Mouse (Mus musculus) brain, embryonic 18.5 days (tissue): ENCODE results near the gene Pakap.

Experiments used
- DNase-seq: peaks from one replicate; pipeline ENCODE4 v3.0.0-alpha.2; 2012; ENCODE audit warnings: low read depth, low spot score

The Pakap gene

DNA sequence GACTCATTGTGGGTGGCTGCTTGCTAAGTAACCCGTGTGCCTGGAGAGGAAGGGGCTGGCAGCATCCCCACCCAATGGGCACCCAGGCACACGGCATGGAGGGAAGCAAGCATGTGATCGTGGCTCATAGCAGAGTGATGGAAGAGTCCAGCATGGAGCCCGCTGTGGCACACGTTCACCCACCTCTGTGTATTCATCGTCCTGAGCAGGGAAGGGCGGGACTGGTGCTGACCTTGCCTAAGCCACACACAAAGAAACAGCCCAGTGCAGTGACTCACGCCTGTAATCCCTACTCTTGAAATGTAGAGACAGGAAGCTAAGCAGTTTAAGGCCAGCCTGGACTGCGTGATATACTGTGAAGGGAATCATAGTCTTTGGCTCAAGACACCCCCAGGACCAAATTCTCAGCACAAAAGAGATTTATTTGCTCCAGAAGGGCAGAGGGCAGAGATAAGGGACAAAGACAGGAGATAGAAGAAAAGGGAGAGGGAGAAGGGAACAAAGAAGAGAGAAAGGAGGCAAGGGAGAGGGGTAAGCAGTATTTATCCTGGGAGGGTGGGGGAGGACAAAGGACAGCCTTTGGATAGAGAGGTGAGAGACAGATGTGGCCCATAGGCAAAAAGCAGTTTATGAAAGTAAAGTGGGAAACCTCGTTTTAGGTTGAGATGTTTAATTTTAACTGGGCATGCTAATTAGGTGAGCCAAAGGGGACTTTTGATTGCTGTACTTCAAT, 230.5 kb downstream of the Pakap start:
- DNase-seq = no peak

DNA sequence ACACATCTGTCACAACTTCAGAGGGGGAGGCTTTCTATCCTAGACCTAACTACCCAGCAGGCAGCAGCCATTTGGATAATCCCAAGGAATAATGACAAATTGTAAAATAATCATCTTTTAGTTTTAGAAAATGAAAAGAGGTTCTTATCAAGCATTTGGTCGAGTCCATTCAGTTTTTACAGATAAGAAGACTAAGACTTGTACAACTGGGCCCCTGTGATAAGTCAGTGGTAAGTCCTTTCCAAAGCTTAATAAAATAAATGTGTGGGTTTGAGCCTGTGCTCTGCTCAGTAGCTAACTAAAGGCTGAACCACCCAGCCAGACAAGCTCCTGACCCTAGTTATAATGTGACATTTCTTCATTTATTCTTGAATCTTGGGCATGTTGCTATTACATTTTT, 231.3 kb downstream of the Pakap start:
- no peak for DNase-seq

DNA sequence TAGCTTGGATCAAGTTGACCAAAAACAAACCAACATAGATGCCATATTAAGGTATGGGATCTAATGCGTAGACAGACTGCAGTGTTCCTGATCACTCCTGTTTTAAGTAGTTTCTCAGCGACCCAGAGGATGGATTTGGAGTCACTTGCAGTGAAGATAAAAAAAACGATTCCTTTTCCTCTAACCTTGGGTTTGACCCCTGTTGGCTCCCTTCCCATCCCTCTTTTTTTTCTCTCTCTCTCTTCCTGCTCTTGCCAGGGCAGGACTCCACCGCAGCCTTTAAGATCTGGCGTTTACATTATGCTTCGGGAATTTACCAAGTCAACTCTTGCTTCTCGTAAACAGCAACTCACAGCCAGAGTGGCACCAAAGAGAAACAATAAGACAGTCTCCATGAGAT, 233.3 kb downstream of the Pakap start:
- DNase-seq = no peak

DNA sequence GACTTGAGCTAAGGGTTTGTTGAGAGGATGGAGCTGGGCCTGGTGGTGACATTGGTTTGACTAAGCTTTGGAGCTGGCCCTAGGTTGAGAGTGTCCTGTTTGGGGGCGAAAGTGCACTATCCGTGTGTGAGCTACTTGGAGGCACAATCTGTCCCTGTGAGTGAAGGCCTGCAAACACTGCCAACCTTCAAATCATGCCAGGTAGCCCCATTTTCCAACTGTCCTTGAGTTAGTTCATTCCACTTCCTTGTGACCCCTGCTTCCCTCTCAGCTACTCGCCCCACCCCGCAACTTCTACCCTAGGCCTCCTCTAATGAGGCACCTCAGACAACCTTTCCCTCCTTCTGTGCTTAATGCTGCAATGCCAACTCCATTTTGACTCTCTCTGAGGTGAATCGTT, 234.0 kb downstream of the Pakap start:
- DNase-seq = no peak

DNA sequence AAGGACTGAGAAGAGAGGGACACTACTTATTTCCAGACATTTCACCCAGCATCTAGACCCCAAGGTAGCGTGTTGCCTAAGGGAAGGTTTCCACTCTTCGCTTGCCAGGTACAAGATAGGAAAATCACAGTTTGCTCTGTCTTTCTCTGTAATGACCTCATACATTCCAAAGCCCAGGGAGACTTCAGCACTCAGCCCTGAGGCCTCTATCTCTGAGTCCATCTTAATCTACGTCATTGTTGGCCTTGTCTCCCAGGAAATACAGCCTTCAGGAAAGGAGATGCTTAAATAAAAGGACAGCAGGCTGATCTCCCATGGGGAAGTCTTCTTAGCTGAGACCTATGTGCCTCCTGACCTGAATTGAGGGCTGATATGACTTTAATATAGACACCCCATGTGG, 234.4 kb downstream of the Pakap start:
- DNase-seq = no peak

DNA sequence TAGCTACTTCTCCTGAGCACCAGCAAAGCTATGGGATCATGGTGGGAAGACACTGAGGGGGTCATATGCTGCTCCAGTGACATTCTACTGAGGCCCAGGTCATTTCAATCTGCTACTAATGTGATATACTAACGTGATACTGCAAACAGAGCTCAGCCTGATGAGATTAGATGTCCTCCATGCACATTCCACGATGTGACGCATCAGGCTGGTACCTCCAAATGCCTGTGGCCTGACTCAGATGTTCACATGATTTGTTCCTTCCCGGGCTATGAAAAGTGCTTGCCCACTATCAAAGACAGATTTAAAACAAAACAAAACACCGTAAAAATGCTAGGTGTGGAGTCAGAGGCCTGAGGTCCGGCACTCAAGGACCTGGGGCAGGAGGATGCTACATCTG, 236.9 kb downstream of the Pakap start:
- DNase-seq = no peak

DNA sequence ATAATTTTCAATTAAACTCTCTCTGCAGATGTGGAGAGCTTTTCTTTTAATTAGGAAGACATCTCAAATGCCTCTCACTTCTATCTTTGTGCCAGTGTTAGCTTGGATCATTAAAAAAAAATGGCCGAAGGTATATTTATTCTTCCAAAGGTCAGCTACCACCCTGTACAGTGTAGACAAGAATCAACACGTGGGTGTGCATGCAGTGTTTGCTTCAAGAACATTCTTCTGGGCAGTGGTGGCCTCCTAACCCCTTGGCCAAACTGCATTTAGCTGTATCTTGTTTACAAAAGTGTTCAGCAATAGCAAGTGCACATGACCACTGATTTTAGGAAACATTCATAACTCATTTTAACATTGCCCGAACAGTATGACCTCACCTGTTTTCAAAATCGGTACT, 241.5 kb downstream of the Pakap start:
- no peak for DNase-seq

DNA sequence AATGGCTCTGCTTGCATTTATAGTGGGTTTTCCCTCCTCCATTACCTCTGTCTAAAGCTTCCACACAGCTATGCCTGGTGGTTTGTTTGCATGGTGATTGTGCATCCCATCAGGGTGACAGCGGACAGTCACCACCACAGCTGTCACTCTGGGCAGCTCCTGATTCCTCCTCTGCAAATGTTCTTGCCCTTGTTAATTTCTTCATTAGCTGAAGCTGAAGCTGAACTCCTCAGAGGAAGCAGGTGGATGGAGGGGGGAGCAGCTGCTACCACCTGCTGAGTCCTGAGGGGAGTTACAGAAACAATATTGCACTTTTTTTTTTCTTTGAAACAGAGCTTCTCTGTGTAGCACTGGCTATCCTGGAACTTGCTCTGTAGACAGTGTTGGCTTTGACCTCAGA, 244.1 kb downstream of the Pakap start:
- DNase-seq = no peak

DNA sequence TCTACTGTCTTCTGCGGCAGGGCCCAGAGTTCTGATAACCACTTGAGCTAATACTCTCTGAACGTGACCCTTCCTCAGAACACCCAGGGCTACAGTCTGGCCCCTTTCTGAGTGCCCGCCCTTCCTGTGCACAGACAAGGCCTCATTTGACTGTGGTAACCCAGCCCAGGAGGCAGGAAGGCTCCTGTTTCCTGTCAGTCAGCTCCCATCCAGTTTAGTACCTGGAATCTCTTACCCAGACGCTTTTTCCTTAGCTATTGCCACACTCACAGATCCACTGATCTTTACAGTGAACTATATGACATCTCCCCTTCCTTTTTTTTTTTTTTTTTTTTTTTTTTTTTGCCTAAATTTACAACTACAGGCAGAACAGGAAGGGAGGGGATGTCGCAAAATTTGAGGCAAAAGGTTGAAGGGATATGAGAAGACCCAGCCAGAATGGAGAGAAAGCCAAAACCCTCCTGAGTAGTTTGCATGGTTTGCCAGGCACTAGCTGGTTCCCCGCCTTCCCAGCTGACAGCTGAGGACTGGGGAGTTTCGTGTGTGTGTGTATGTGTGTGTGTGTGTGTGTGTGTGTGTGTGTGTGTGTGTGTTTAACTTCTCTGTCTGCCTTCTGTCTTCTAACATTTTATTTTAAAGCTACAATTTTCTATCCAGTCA, 245.1 kb downstream of the Pakap start:
- DNase-seq = no peak

DNA sequence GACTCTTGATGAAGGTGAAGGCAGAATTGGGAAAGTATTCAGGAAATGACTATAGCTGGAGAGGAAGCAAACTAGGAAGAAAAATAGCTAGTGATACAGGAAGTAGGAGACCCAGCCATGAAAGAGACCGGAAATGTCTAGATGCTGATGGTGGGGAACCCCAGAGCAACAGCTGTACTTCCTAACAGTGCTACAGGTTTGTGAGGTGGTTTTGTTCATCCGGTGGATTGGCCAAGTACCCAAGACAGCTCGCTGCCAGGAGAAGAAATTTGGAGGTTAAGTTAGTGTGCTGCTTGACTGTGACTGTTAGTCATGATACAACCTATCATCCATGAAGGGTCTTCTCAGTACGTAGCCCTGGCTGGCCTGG, 245.6 kb downstream of the Pakap start:
- DNase-seq = no peak

DNA sequence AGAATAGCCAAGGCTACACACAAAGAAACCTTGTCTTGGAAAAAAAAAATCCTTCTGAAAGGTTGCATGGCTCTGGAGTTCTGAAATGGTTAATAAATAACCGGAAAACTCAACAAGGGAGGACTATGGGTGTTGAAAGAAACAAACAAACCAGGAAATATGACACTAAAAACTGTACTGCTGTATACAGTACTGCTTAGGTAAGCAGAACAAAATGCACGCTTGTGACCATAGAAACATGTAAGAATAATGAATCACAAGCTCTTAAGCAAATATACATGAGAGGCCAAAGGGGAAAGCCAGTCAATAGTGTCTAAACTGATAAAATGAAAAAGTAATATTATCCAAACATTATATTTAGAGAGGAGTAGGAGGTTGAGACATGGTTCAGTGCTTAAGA, 247.4 kb downstream of the Pakap start:
- no peak for DNase-seq

DNA sequence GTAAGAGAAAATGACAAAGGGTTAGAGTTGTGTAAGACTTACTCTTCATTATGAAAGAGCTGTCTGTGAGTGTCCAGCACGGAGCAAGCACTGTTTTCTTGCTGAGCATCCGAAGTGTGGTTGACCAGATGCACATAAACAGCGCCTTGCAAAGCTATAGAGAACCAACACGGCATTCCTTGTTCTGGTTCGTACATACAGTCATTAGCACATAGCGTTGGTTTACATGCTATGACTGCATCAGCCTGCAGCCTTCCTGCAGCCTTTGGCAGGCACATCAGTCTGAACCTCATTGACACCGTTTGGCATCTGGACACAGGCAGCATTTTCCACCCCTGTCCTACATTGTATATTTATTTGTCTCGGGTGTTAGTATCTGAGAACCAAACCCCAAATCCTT, 248.2 kb downstream of the Pakap start:
- no peak for DNase-seq

DNA sequence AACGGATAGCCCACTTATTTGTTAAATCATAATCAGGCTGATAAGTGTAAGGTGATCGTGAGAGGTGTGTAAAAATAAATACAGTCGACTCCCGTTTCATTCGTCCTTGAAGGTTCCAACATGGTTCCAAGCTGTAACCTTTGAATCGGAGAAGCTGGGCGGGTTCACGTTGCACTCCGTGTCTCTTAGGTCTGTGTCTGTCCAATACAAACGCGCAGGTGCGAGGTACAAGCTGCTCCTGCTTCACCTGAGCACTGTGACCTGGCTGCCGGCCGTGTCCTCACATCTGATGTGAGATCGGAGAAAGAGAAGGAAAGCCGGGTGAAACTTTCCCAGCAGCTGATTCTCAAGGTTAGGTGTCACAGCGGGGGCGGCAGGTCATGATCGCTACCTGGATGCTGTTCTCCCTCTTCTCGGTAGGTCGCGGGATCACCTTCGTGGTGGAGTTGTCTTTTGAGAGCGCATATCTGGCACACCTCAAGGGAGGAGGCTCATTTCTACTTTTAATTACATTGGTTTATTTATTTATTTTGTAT, 252.9 kb downstream of the Pakap start:
- DNase-seq = no peak

DNA sequence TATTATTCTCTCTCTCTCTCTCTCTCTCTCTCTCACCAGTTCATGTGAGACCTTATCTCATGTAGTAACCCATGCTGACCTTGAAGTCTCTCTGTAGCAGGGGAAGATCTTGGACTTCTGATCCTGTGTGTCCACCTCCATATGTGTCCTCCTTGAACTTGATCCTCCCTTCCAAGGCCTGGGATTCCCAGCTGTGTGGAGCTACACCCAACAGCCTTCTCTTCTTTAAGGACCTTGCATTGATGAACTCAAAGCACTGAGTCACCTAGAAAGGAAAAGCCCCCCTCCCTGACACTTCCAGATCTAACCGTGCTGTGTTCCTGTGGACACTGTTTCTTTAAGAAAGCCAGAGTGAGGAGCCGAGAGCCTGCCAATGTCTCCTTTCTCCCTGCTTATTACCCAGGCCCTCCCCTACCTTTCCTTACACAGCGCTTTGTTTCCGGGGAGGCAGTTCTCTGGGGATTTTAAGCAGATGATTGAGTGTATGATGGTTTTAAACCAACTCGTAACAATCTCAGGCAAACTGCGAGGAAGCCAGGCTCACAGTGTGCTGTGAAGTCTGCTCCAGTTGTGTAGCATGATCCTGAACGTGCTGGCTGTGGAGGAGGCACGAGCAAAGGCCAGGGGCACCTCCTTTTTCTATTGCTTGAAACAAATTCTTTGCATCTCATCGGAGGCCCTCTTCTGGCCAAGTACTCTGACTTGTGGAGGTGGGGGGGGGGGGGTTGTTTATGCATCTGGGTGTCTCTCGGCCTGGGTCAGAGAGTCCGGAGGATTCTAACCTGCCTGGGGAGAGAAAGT, 253.8 kb downstream of the Pakap start:
- DNase-seq = peak; percentile 18

DNA sequence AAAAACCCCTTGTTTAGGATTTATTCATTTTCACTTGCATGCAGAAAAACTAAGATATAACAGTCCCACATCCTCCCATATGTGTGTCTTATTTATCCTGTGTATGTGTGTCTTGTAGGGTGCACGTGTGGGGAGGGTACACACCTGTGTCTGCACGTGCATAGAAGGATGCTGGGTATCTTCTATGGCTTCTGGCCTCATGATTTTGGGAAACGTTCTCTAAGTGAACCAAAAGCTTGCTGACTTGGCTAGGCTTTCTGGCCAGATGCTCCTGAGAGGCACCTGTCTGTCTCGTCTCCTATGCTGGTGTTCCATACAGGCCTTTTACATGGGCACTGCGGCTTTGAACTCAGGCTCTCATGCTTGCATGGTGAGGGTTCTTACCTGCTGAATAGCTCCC, 254.7 kb downstream of the Pakap start:
- DNase-seq = no peak

DNA sequence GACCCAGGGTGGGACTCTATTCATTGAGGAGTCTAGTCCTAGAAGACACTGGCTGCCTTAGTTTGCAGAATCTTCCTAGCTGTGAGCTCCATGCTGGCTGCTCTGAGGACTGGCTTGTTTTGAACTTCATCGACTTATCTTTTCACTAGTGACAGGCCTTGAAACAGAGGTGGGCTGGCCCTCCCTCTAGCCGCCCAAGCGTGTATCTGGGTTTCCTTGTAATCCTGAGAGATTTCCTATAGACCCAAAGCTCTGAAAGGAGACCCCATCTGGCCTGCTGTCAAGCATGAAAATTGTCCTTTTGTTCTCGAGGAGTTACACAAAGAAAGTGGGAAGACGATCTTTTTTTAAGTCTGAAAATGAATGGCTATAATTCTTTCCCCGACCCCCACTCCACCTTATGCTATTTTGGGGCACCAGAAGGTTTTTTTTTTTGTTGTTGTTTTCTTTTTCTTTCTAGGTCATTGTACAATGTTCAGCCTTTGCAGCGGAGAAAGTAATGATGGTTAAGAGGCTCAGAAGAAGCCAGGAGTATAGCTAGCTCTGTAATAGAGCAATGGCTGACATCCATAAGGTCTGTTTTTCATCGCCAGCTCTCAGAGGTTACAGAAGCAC, 256.8 kb downstream of the Pakap start:
- DNase-seq = no peak

DNA sequence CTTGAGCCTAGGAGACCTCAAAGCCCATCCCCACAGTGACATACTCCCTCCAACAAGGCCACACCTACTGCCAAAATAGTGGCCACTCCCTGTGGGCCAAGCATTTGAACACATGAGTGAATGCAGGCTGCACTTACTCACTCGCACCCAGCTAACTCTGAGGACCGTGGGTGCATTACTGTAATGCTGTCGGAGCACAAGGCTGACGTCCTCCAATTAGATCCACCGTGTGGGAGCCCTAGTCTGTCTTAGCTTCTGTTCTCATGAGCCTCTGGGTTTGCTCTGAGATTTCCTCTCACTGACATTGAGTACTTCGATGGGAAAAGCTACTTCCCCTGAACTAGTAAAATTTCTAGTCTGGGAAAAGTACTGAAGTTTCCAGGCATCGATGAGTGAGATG, 258.3 kb downstream of the Pakap start:
- DNase-seq = no peak

DNA sequence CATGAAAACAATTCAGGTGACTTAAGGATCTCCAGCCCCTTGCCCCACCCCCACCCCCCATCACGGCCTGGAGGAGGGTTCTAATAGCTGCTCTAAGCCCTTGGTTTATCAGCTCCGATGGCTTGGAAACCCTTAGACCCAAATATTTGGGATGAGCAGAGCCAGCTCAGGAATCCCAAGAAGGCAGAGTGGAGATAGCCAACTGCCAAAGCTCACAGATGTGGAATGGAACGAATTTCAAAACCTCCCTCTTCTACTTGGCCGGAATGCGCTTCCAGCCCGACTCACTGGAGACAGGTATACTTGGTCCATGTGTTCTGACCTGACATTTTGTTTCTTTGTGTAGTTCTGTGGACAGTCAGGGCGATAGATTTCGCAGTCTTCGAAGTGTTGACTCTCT, 261.2 kb downstream of the Pakap start:
- no peak for DNase-seq

DNA sequence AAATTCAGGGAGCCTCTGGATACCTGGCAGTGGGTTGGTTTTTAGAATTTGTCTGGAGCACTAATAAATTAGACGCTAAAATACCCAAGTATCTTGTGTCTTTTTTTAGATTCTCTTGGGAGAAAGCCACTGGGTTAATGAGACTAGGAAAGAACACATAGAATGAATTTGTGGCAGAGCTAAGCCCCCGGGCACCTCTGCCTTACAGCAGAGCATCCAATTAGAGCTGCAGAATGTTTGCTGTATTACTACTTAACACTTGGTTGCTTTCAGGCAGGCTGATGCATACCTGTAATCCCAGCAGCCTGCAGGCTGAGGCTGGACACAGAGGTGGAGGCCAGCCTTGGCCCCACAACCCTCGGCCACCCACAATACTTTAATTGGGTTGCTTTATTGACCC, 261.8 kb downstream of the Pakap start:
- no peak for DNase-seq

DNA sequence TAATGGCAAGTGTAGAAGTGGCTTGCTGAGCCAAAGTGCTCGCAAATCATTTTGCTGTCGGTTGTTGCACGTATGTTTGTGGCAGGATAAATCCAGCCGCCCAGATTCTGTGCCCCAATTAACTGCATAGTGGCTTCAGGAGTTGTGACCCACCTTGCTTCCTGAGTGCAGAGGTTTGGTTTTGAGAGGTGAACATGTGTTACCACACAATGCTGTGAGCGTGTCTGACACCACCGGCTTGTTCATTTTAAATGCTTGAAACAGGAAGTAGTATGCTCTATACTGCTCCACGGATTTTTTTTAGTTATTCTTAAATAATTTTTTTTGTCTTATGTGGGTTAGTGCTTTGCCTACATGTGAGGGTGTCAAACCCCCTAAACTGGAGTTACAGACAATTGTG, 264.3 kb downstream of the Pakap start:
- no peak for DNase-seq

DNA sequence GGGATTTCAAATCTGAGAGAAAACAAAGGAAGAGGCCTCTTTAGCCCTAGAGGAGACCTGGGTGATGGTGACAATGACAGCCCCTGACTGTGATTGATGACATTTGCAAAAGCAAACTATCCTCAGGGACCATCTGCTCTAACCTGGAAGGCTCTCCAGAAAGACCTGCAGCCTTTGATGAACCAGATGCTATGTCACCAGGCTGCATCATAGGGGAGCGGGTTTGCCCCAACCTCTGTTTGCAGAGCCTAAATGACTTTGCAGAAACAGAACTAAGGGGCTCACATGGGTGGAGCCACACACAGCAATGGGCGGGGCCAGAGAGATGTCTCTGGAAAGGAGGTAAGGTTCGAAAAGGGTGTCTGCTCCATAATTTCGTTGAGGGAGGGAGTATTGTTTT, 265.1 kb downstream of the Pakap start:
- DNase-seq = no peak

DNA sequence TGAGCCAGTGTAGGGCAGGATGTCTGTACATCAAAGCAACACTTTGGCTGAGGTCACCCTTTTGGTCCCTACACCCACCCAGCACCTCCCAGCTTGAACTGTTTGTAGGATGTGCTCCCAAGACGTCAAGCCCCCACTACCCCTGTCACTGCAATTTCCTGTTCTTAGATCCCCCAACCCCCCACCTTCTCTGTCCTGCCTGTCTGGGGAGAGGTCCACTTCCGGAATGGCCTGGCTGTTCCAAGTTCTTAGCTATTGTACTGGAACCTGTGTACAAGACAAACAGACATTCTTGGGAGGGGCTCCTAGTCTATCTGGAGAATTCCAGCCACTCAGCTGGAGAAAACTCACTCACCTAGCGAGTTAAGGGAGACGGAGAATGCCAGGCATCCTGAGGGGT, 266.2 kb downstream of the Pakap start:
- DNase-seq = no peak
